Mouse (Mus musculus) stomach, embryonic 14.5 days (tissue): ENCODE results near the gene Arhgap28. TPM values are rescaled to one million over a fixed set of nuclear protein-coding genes. Genes with fewer than 3 reads are reported as not detected.

ENCODE experiments used
- ATAC-seq: fragments of 200-750 bp; cut with Nextera tagmentation; 2 replicates; pipeline ENCODE4 v1.8.0; 2017; ENCODE audit warnings: low read depth, moderate TSS enrichment; ENCODE audit not compliant: insufficient number of reproducible peaks, insufficient read depth, low FRiP score
- H3K27ac ChIP-seq: fragments of 300-500 bp; sonication (generic); 2 replicates; pipeline ENCODE4 v1.5.1; 2014; ENCODE audit warnings: mild to moderate bottlenecking, low read length, moderate library complexity, mixed read lengths
- H3K27me3 ChIP-seq: fragments of 300-500 bp; sonication (generic); 2 replicates; pipeline ENCODE4 v1.6.1; 2014; ENCODE audit warnings: low read length, control low read depth, mixed read lengths; ENCODE audit not compliant: control insufficient read depth, insufficient read depth
- H3K36me3 ChIP-seq: fragments of 300-500 bp; sonication (generic); 2 replicates; pipeline ENCODE4 v1.6.1; 2014; ENCODE audit warnings: mild to moderate bottlenecking, control low read depth, low read length, moderate library complexity, mixed read lengths; ENCODE audit not compliant: control insufficient read depth, insufficient read depth
- H3K4me1 ChIP-seq: fragments of 300-500 bp; sonication (generic); 2 replicates; pipeline ENCODE4 v1.6.1; 2014; ENCODE audit warnings: low read length, control low read depth, mixed read lengths; ENCODE audit not compliant: control insufficient read depth, insufficient read depth
- H3K4me2 ChIP-seq: fragments of 300-500 bp; sonication (generic); replicated peaks from 2 replicates; pipeline ENCODE4 v1.6.1; 2014; ENCODE audit warnings: low read depth, low read length, control low read depth
- H3K4me3 ChIP-seq: fragments of 300-500 bp; sonication (generic); 2 replicates; pipeline ENCODE4 v1.5.1; 2014; ENCODE audit warnings: low read depth, low read length, control low read depth
- H3K9ac ChIP-seq: fragments of 300-500 bp; sonication (generic); replicated peaks from 2 replicates; pipeline ENCODE4 v1.6.1; 2014; ENCODE audit warnings: low read depth, mild to moderate bottlenecking, control low read depth, low read length, moderate library complexity, mixed read lengths
- H3K9me3 ChIP-seq: fragments of 300-500 bp; sonication (generic); 2 replicates; pipeline ENCODE4 v1.6.1; 2016; ENCODE audit warnings: low read depth, low read length, control low read depth; ENCODE audit not compliant: control insufficient read depth
- WGBS: fragments of 180-500 bp; shearing (Covaris S2); extraction: QIAGEN DNeasy Blood & Tissue Kit; methylation state at CpG from one replicate; pipeline ENCODE4 v1.1.7; 2014; 5-methylcytosine and 5-hydroxymethylcytosine counted together
- polyA plus RNA-seq: library from polyadenylated mRNA; unstranded; fragments of >200 nt; fragmentation: Nextera tagmentation; extraction: Ambion mirVana; gene quantifications from 2 replicates; pipeline ENCODE4 v1.2.1, GENCODE M21; 2014

Gene Arhgap28
- polyA plus RNA-seq, 1 experiment from 2014 or later: 43.3 TPM

- H3K4me2 ChIP-seq: no peak overlapping the region
- H3K27me3 ChIP-seq: no peaks in the 10 kb centered on the region
- 71% methylated on average over 5 of the region's 5 CpGs for WGBS
- H3K9ac ChIP-seq: no peak overlapping the region
- H3K4me3 ChIP-seq: no peak overlapping the region
- no peaks in the 10 kb centered on the region for H3K36me3 ChIP-seq
- no peak overlapping the region for H3K27ac ChIP-seq
- peaks cover 29% of the 10 kb centered on the region for H3K4me1 ChIP-seq
- H3K9me3 ChIP-seq: no peaks in the 10 kb centered on the region
- ATAC-seq: no peak
Measured at GRCm38 (mm10) chr17:67979248-67979647, 24.7 kb downstream of the Arhgap28 start.

DNA sequence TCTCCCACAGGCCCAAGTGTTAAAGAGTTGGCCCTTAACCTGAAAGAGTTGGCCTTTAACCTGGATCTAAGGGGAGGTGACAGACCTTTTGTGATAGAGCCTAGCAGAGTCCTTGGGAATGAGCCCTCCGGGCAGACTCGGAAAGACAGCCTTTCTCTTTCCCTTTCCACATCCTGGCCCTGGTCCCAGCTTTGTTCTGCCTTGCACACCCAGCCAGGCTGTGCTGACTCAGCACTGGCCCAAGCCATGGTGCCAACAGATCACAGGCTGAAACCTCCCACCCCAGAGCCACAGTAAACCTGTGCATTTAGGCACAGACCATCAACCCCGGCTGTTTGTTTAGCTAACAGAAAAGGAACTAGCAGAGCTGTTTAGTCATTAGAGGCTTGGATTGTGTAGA lies 25.1 kb downstream of the Arhgap28 start:
- Histone ChIP-seq H3K4me1 (peaks cover 30% of the 10 kb centered on the region), H3K27me3 (no peaks in the 10 kb centered on the region), H3K4me3 (no peak overlapping the region), H3K4me2 (no peak overlapping the region), H3K27ac (peak overlapping the region; percentile 48), H3K36me3 (no peaks in the 10 kb centered on the region), H3K9me3 (no peaks in the 10 kb centered on the region), H3K9ac (no peak overlapping the region)
- WGBS: 18% methylated on average over 3 of the region's 3 CpGs
- ATAC-seq: peak; percentile 65

- Histone ChIP-seq H3K4me2 (no peak overlapping the region), H3K36me3 (no peaks in the 10 kb centered on the region), H3K4me3 (no peak overlapping the region), H3K27ac (no peak overlapping the region), H3K4me1 (peaks cover 30% of the 10 kb centered on the region), H3K9ac (no peak overlapping the region), H3K9me3 (no peaks in the 10 kb centered on the region), H3K27me3 (no peaks in the 10 kb centered on the region)
- 44% methylated on average over 2 of the region's 2 CpGs for WGBS
- 0 out of 2 replicates have a peak, but pooled peaks have one; percentile 53 for ATAC-seq
Measured at GRCm38 (mm10) chr17:67976465-67976864, 27.5 kb downstream of the Arhgap28 start.

- H3K4me2 ChIP-seq: no peak overlapping the region
- H3K36me3 ChIP-seq: no peaks in the 10 kb centered on the region
- no peaks in the 10 kb centered on the region for H3K27me3 ChIP-seq
- ATAC-seq: no peak
- peaks cover 30% of the 10 kb centered on the region for H3K4me1 ChIP-seq
- no peak overlapping the region for H3K4me3 ChIP-seq
- H3K27ac ChIP-seq: no peak overlapping the region
- H3K9me3 ChIP-seq: no peaks in the 10 kb centered on the region
- H3K9ac ChIP-seq: no peak overlapping the region
Measured at GRCm38 (mm10) chr17:67976027-67976426, 27.9 kb downstream of the Arhgap28 start.

- no peaks in the 10 kb centered on the region for H3K9me3 ChIP-seq
- H3K27ac ChIP-seq: peak overlapping the region; percentile 4; the same call in 1 of the 2 replicates
- H3K4me2 ChIP-seq: no peak overlapping the region
- WGBS: 48% methylated on average over 2 of the region's 2 CpGs
- no peaks in the 10 kb centered on the region for H3K27me3 ChIP-seq
- peaks cover 26% of the 10 kb centered on the region for H3K4me1 ChIP-seq
- no peaks in the 10 kb centered on the region for H3K36me3 ChIP-seq
- H3K9ac ChIP-seq: no peak overlapping the region
- ATAC-seq: no peak
- H3K4me3 ChIP-seq: no peak overlapping the region
Measured at GRCm38 (mm10) chr17:67974679-67975078, 29.2 kb downstream of the Arhgap28 start.

- ATAC-seq: no peak
- no peak overlapping the region for H3K9ac ChIP-seq
- WGBS: 73% methylated on average over 8 of the region's 8 CpGs
- no peak overlapping the region for H3K4me2 ChIP-seq
- no peaks in the 10 kb centered on the region for H3K9me3 ChIP-seq
- no peak overlapping the region for H3K4me3 ChIP-seq
- H3K4me1 ChIP-seq: no peaks in the 10 kb centered on the region
- no peaks in the 10 kb centered on the region for H3K36me3 ChIP-seq
- H3K27me3 ChIP-seq: no peaks in the 10 kb centered on the region
- H3K27ac ChIP-seq: no peak overlapping the region
Measured at GRCm38 (mm10) chr17:67966853-67967540, 36.9 kb downstream of the Arhgap28 start.

- Histone ChIP-seq H3K9me3 (no peaks in the 10 kb centered on the region), H3K27me3 (no peaks in the 10 kb centered on the region), H3K4me2 (no peak overlapping the region), H3K36me3 (no peaks in the 10 kb centered on the region), H3K9ac (no peak overlapping the region), H3K4me1 (no peaks in the 10 kb centered on the region), H3K4me3 (no peak overlapping the region), H3K27ac (no peak overlapping the region)
- no peak for ATAC-seq
- WGBS: 89% methylated on average over 6 of the region's 6 CpGs
Measured at GRCm38 (mm10) chr17:67962858-67963257, 41.1 kb downstream of the Arhgap28 start.

- ATAC-seq: no peak
- no peaks in the 10 kb centered on the region for H3K27me3 ChIP-seq
- WGBS: 88% methylated on average over 8 of the region's 8 CpGs
- H3K27ac ChIP-seq: no peak overlapping the region
- no peak overlapping the region for H3K4me2 ChIP-seq
- H3K9ac ChIP-seq: no peak overlapping the region
- H3K4me3 ChIP-seq: no peak overlapping the region
- H3K9me3 ChIP-seq: no peaks in the 10 kb centered on the region
- H3K4me1 ChIP-seq: peaks cover 3% of the 10 kb centered on the region; the same call in 1 of the 2 replicates
- no peaks in the 10 kb centered on the region for H3K36me3 ChIP-seq
Measured at GRCm38 (mm10) chr17:67962020-67962419, 41.9 kb downstream of the Arhgap28 start.

GRCm38 (mm10) chr17:67958909-67959308 lies 45.0 kb downstream of the Arhgap28 start:
- H3K9me3 ChIP-seq: no peaks in the 10 kb centered on the region
- ATAC-seq: no peak
- H3K27ac ChIP-seq: no peak overlapping the region
- no peak overlapping the region for H3K9ac ChIP-seq
- no peak overlapping the region for H3K4me2 ChIP-seq
- H3K36me3 ChIP-seq: no peaks in the 10 kb centered on the region
- H3K4me3 ChIP-seq: no peak overlapping the region
- peaks cover 21% of the 10 kb centered on the region for H3K4me1 ChIP-seq
- no peaks in the 10 kb centered on the region for H3K27me3 ChIP-seq
- WGBS: 85% methylated on average over 7 of the region's 7 CpGs
